Mouse (Mus musculus) liver, embryonic 13.5 days (tissue): ENCODE results near the gene Adcy2. TPM values are rescaled to one million over a fixed set of nuclear protein-coding genes. Genes with fewer than 3 reads are reported as not detected.

Experiments
- ATAC-seq: fragments of 200-750 bp; cut with Nextera tagmentation; 2 replicates; pipeline ENCODE4 v1.8.0; 2017; ENCODE audit warnings: low read depth, mild to moderate bottlenecking, moderate number of reproducible peaks, moderate library complexity
- DNase-seq: peaks from one replicate; pipeline ENCODE4 v3.0.0; 2022
- H3K27ac ChIP-seq: fragments of 300-500 bp; sonication (generic); 2 replicates; pipeline ENCODE4 v1.5.1; 2015; ENCODE audit warnings: moderate library complexity, mild to moderate bottlenecking, inconsistent platforms
- H3K27me3 ChIP-seq: fragments of 300-500 bp; sonication (generic); 2 replicates; pipeline ENCODE4 v1.6.1; 2015; ENCODE audit warnings: mild to moderate bottlenecking, inconsistent platforms
- H3K36me3 ChIP-seq: fragments of 300-500 bp; sonication (generic); 2 replicates; pipeline ENCODE4 v1.6.1; 2015; ENCODE audit warnings: mild to moderate bottlenecking, inconsistent platforms
- H3K4me1 ChIP-seq: fragments of 300-500 bp; sonication (generic); replicated peaks from 2 replicates; pipeline ENCODE4 v1.6.1; 2015; ENCODE audit warnings: inconsistent platforms
- H3K4me2 ChIP-seq: fragments of 300-500 bp; sonication (generic); 2 replicates; pipeline ENCODE4 v1.6.1; 2015; ENCODE audit warnings: inconsistent platforms, mild to moderate bottlenecking, moderate library complexity
- H3K4me3 ChIP-seq: fragments of 300-500 bp; sonication (generic); replicated peaks from 2 replicates; pipeline ENCODE4 v1.5.1; 2015; ENCODE audit warnings: mild to moderate bottlenecking, inconsistent platforms
- H3K9ac ChIP-seq: fragments of 300-500 bp; sonication (generic); 2 replicates; pipeline ENCODE4 v1.6.1; 2015; ENCODE audit warnings: mild to moderate bottlenecking, inconsistent platforms
- H3K9me3 ChIP-seq: fragments of 300-500 bp; sonication (generic); replicated peaks from 2 replicates; pipeline ENCODE4 v1.6.1; 2016; ENCODE audit warnings: inconsistent platforms
- WGBS: fragments of 180-500 bp; shearing (Covaris S2); methylation state at CpG from one replicate; pipeline ENCODE4 v1.1.7; 2015; ENCODE audit not compliant: insufficient replicate concordance; 5-methylcytosine and 5-hydroxymethylcytosine counted together
- polyA plus RNA-seq: library from polyadenylated mRNA; unstranded; fragments of >200 nt; fragmentation: Nextera tagmentation; extraction: Ambion mirVana; gene quantifications from 2 replicates; pipeline ENCODE4 v1.2.1, GENCODE M21; 2015

The Adcy2 gene
- polyA plus RNA-seq, 1 experiment from 2014 or later, result 0.33 TPM

DNA sequence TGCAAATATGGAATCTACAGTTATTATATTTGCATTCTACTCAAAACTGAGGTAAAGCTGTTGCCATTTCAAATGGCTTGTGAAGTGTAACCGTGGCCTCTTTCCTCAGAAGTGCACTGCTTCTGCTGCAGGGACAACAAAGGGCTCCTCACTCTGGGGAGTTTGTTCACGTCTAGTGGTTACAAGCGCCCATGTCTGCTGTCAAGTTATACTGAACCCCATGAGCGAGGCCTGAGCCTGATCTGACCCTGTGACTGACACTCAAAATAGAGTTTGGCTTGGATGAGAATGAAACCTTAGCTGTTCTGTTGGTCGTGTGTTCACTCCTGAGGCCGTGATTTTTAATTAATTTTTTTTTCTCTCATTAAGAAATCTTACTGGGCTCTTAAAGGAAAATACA lies 38.8 kb downstream of the Adcy2 start:
- Histone ChIP-seq H3K4me2 (no peak overlapping the region), H3K4me3 (no peak overlapping the region), H3K27ac (no peak overlapping the region), H3K36me3 (no peaks in the 10 kb centered on the region), H3K4me1 (no peaks in the 10 kb centered on the region), H3K9ac (no peak overlapping the region), H3K9me3 (no peaks in the 10 kb centered on the region), H3K27me3 (no peaks in the 10 kb centered on the region)
- ATAC-seq (no peak), DNase-seq (no peak)
- WGBS, result 59% methylated on average over 6 of the region's 6 CpGs

DNA sequence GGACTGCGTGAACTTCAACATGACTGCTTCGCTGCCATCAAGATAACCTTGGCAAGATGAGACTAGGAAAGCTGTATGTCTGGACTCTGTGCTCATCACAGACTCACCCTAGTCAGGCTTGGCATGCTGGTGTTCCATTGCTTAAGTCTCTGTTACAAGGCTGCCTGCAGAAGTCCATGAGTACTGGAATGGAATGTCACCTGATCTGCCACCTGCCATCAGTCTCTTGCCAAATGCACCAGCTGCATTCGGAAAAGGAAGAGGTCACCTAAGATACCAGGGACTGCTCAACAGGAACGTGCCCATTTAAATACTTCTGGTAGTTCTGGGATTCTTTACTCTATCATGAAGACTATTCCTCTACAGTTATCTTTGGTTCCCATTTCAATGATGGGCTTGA lies 39.9 kb downstream of the Adcy2 start:
- H3K9me3 ChIP-seq, result no peaks in the 10 kb centered on the region
- H3K4me3 ChIP-seq, result no peak overlapping the region
- no peak overlapping the region for H3K27ac ChIP-seq
- H3K27me3 ChIP-seq, result no peaks in the 10 kb centered on the region
- H3K4me2 ChIP-seq, result no peak overlapping the region
- H3K36me3 ChIP-seq, result no peaks in the 10 kb centered on the region
- ATAC-seq, result no peak
- WGBS, result 64% methylated on average over 4 of the region's 4 CpGs
- no peak for DNase-seq
- no peaks in the 10 kb centered on the region for H3K4me1 ChIP-seq
- H3K9ac ChIP-seq, result no peak overlapping the region

DNA sequence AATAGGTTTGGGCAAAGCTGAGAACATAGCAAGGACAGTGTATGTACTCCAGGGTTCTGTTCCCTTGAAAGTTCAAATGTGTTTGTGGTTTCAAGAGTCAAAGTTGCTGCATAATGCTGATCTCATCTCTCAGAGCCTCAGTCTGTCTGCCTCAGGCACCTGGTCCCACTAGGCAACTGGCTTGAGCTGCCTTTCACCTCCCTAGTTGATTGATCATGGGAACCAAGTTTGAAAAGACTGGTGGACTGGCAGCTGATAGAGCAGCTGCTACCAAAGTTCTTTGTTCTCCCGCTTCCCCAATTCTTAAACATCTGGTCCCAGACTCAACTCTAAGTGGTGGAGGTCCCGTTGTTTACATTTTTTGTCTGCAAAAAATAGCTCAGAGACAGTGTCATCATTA lies 56.6 kb downstream of the Adcy2 start:
- WGBS, result 51% methylated on average over 2 of the region's 2 CpGs
- Histone ChIP-seq H3K36me3 (no peaks in the 10 kb centered on the region), H3K9ac (no peak overlapping the region), H3K4me2 (no peak overlapping the region), H3K27me3 (no peaks in the 10 kb centered on the region), H3K27ac (no peak overlapping the region), H3K9me3 (no peaks in the 10 kb centered on the region), H3K4me1 (no peaks in the 10 kb centered on the region), H3K4me3 (no peak overlapping the region)
- ATAC-seq, result no peak
- no peak for DNase-seq

DNA sequence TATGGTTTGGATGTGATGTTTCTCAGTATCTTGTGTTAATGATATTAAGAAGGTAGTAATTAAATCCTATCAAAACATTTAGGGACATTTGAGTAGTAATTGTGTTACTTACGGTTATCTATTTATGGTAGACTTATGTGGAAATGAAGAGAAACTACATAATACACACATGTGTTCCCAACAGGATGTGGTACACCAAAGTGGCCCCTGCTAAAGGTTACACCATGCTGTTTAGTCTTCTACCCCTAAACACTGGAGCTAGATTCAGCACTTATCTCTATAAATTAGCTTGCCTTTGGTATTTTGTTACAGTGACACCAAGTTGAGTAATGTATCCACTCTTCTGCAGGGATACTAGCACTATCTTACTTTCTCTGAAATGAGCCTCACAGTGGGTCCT lies 57.9 kb downstream of the Adcy2 start:
- Histone ChIP-seq H3K27me3 (no peaks in the 10 kb centered on the region), H3K27ac (no peak overlapping the region), H3K9ac (no peak overlapping the region), H3K36me3 (no peaks in the 10 kb centered on the region), H3K9me3 (no peaks in the 10 kb centered on the region), H3K4me1 (no peaks in the 10 kb centered on the region), H3K4me2 (no peak overlapping the region), H3K4me3 (no peak overlapping the region)
- no peak for ATAC-seq
- 60% methylated on average over 1 of the region's 1 CpGs for WGBS
- no peak for DNase-seq

DNA sequence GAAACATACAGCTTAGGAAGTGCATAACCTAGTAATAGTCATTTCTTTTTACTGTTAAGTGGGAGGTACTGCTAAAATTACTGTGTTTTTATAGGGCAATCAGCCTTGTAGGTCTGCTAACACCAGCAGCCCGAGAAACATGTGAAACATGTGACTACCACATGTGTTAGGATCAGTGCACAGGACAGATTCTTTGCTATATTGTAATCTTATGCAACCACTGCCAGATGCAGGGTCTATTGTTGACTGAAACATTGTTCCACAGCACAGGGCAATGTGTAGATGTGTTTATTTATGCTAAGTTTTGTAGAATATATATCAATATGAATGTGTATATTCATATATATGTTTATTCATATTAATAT lies 67.1 kb downstream of the Adcy2 start:
- H3K4me1 ChIP-seq, result no peaks in the 10 kb centered on the region
- 30% methylated on average over 1 of the region's 1 CpGs for WGBS
- no peaks in the 10 kb centered on the region for H3K9me3 ChIP-seq
- H3K27me3 ChIP-seq, result no peaks in the 10 kb centered on the region
- H3K9ac ChIP-seq, result no peak overlapping the region
- H3K4me2 ChIP-seq, result no peak overlapping the region
- H3K36me3 ChIP-seq, result no peaks in the 10 kb centered on the region
- H3K27ac ChIP-seq, result no peak overlapping the region
- ATAC-seq (no peak), DNase-seq (no peak)
- no peak overlapping the region for H3K4me3 ChIP-seq

DNA sequence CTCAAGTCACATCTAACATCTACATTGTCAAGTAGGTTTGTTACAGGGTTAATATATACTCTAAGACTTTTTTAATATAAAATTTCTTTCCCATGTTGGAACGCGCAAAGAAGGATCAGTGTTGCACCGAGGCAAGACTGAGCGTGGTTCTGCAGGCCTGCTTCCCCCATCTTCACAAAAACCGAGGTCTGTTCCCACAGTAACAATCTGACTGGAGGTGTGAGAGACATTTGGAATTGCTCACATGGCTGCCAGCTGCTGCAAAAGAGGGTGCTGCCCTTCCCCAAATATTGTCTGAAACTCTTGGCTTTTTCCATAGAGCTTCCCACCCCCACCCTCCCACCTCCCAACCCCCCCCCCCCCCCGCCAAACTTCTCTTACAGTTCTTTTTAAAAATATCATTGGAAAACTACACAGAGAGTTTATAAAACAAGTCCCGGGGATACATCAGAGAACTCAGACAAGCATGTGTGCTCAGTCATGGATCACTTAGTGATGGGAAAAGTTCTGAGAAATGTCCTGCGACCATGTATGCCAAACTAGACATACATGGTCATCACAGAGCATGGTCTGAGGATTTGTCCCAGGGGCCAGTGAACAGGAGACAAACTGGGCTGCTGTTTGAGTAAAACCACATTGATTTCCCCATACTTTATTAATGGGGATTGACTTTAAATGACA lies 67.6 kb downstream of the Adcy2 start:
- H3K9me3 ChIP-seq, result no peaks in the 10 kb centered on the region
- H3K27ac ChIP-seq, result no peak overlapping the region
- H3K27me3 ChIP-seq, result no peaks in the 10 kb centered on the region
- no peak overlapping the region for H3K4me2 ChIP-seq
- H3K36me3 ChIP-seq, result no peaks in the 10 kb centered on the region
- DNase-seq (no peak), ATAC-seq (no peak)
- no peaks in the 10 kb centered on the region for H3K4me1 ChIP-seq
- H3K4me3 ChIP-seq, result no peak overlapping the region
- no peak overlapping the region for H3K9ac ChIP-seq
- 68% methylated on average over 8 of the region's 8 CpGs for WGBS

DNA sequence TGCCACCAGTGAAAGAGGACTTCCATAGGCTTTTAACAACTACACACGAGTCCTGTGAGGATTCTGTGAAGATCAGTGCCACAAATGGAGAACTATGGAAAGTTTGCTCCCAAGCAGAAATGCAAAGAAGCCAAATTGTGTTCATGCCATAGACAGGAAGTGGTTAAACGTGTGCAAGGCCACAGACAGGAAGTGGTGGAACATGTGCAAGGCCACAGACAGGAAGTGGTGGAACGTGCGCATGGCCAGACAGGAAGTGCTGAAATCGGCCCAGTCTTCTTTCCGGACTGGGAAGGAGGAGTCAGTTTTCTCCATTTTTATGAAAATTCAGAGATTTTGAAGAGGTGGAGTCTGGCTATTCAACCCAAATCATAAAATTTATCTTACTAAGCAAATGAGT lies 70.9 kb downstream of the Adcy2 start:
- Histone ChIP-seq H3K9me3 (no peaks in the 10 kb centered on the region), H3K4me3 (no peak overlapping the region), H3K27me3 (no peaks in the 10 kb centered on the region), H3K27ac (no peak overlapping the region), H3K4me1 (no peaks in the 10 kb centered on the region), H3K36me3 (no peaks in the 10 kb centered on the region), H3K4me2 (no peak overlapping the region), H3K9ac (no peak overlapping the region)
- 19% methylated on average over 6 of the region's 6 CpGs for WGBS
- no peak for ATAC-seq
- peak; percentile 2 for DNase-seq

DNA sequence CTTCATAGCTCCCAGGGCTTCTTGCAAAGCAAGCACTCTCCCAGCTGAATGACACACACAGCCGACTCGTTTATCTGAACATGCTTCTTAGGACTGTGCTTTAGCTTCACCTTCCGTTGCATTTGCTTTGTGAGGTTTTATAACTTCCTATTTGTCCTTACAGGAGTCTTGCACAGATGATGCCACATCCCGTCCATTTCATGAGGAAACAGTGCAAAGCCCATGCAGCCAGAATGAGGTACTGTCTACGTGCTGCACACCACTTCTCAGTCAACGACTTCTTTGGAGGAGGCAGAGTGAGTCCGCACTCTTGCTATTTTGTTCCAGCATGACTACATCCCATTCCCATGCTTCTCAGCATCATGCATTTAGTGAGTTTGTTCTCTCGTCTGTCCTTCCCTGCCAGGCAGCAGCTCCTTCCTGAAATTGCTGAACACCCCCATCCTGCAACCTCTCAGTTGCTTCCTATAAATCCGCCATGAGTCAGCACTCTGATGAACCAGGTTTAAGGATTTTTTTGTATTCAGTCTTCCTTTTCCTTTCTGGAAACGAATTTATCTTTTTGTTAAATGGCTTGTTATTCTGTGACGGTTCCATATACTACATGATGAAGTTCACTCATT lies 85.6 kb downstream of the Adcy2 start:
- Histone ChIP-seq H3K4me2 (no peak overlapping the region), H3K4me3 (no peak overlapping the region), H3K36me3 (no peaks in the 10 kb centered on the region), H3K9ac (no peak overlapping the region), H3K27ac (no peak overlapping the region), H3K27me3 (no peaks in the 10 kb centered on the region), H3K4me1 (no peaks in the 10 kb centered on the region), H3K9me3 (no peaks in the 10 kb centered on the region; the same call in 1 of the 2 replicates)
- WGBS, result 49% methylated on average over 11 of the region's 11 CpGs
- ATAC-seq (no peak), DNase-seq (no peak)

DNA sequence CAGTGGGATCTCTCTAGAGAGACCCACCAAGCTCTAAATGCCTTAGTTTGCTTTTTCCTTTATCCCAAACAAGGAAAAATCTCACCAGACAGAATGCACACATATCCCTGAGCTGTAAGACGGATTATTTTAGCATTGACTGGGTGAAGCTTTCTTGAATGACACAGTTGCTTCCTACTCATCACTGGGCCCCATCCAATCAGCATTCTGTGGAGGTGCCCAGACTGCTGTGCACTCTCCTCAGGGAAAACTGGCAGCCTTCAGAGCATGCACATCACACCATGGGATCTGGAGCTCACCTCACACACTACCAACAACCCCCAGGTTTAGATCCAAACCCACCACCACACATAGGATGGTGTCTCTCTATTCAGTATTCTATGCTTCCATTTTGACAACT lies 92.7 kb downstream of the Adcy2 start:
- 25% methylated on average over 1 of the region's 1 CpGs for WGBS
- DNase-seq, result no peak
- no peaks in the 10 kb centered on the region for H3K9me3 ChIP-seq
- H3K27ac ChIP-seq, result no peak overlapping the region
- no peaks in the 10 kb centered on the region for H3K27me3 ChIP-seq
- ATAC-seq, result no peak
- no peak overlapping the region for H3K4me3 ChIP-seq
- H3K4me1 ChIP-seq, result no peaks in the 10 kb centered on the region
- no peak overlapping the region for H3K4me2 ChIP-seq
- H3K36me3 ChIP-seq, result no peaks in the 10 kb centered on the region
- no peak overlapping the region for H3K9ac ChIP-seq

DNA sequence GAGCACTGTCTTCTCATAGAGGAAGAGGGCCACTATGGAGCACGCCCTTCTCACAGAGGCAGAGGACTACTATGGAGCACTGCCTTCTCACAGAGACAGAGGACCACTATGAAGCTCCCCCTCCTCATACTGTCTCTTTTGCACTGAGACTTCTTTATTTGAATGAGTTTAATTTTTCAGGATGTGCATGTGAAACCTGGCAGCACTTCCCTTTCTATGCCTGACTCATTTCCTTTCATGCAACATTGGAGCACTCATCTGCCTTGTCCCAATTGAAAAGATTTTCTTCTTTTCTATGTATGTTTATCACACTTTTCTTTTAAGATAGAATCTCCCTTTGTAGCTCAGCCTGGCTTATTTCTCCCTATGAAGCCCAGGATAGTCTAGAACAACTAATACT lies 96.6 kb downstream of the Adcy2 start:
- no peak overlapping the region for H3K27ac ChIP-seq
- no peak overlapping the region for H3K4me2 ChIP-seq
- 55% methylated on average over 1 of the region's 1 CpGs for WGBS
- H3K36me3 ChIP-seq, result no peaks in the 10 kb centered on the region
- ATAC-seq (no peak), DNase-seq (no peak)
- no peaks in the 10 kb centered on the region for H3K4me1 ChIP-seq
- no peak overlapping the region for H3K4me3 ChIP-seq
- no peak overlapping the region for H3K9ac ChIP-seq
- no peaks in the 10 kb centered on the region for H3K27me3 ChIP-seq
- no peaks in the 10 kb centered on the region for H3K9me3 ChIP-seq

DNA sequence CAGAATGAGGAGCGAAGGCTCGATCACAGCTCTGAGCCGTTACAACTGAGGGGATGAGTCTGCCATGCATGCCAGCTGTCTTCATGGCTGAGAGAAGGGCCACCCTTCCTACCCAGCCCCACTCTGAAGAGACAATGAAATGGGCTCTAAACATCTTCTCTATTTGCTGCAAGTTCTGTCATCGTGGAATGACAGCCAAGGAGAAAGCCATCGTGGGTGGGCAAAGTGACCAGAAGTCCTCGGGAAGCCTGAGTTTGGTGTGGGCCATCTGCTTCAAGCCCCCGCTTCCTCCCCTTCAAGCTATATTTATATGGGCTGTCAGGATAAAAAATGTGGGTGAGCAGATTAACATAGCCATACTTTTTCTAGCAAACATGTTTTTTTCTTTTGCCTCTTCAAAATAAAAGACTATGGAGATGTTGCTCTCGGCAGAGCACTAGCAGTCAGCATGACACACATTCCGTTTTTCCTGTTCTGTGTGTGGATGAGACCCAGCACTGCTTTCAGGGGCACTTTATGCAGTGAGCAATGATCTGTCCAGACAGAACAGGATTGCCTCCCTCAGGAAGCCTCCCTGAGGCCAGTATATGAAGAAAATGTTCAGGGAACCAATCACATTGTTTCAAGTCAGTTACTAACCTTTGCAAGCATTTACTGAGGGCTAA lies 109.3 kb downstream of the Adcy2 start:
- H3K4me3 ChIP-seq, result no peak overlapping the region
- no peaks in the 10 kb centered on the region for H3K27me3 ChIP-seq
- ATAC-seq (no peak), DNase-seq (no peak)
- H3K4me1 ChIP-seq, result no peaks in the 10 kb centered on the region
- H3K9ac ChIP-seq, result no peak overlapping the region
- H3K9me3 ChIP-seq, result 0 out of 2 replicates have a peak, but pooled peaks cover 5% of the 10 kb centered on the region
- 70% methylated on average over 9 of the region's 9 CpGs for WGBS
- H3K36me3 ChIP-seq, result no peaks in the 10 kb centered on the region
- H3K27ac ChIP-seq, result no peak overlapping the region
- H3K4me2 ChIP-seq, result no peak overlapping the region

DNA sequence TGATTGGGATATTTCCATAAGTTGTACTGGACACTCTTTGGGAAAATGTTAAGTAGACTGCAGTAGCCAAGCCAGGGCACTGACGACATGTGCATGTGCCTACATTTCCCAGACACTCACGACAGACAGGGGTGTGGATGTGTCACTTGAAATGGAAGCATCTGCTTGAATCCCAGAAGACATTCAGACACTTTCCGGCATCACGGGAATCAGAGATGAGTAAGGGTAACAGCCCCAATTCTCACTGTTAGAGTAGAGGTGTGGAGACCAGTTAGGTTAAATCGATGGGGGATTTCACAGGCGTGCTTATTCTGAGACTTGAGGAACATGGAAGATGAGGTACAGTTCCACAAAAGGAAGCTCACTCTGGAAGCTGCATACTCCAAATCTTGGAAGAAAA lies 130.6 kb downstream of the Adcy2 start:
- no peak for DNase-seq

More for the DNA sequence above, 130.6 kb downstream of the Adcy2 start:
- ATAC-seq, result no peak
- H3K4me1 ChIP-seq, result no peaks in the 10 kb centered on the region
- 78% methylated on average over 6 of the region's 6 CpGs for WGBS
- H3K4me3 ChIP-seq, result no peak overlapping the region
- H3K36me3 ChIP-seq, result no peaks in the 10 kb centered on the region
- peaks cover 3% of the 10 kb centered on the region; the same call in 1 of the 2 replicates for H3K9me3 ChIP-seq
- no peak overlapping the region for H3K9ac ChIP-seq
- no peak overlapping the region for H3K27ac ChIP-seq
- H3K4me2 ChIP-seq, result no peak overlapping the region
- no peaks in the 10 kb centered on the region for H3K27me3 ChIP-seq
